Mouse (Mus musculus) lung, embryonic 15.5 days (tissue): ENCODE data around the gene E330034G19Rik. TPM values are rescaled to one million over a fixed set of nuclear protein-coding genes. Genes with fewer than 3 reads are reported as not detected.
"Not testable (repeated sequence)": the region's sequence is repeated elsewhere in the genome, so short reads cannot be mapped to it uniquely, and the experiment has no call there.

Source experiments
- ATAC-seq: fragments of 200-750 bp; cut with Nextera tagmentation; 2 replicates; pipeline ENCODE4 v1.8.0; 2017; ENCODE audit warnings: moderate number of reproducible peaks, borderline replicate concordance; ENCODE audit not compliant: low FRiP score, low TSS enrichment; ENCODE audit errors: extremely low read depth
- H3K27ac ChIP-seq: fragments of 300-500 bp; sonication (generic); 2 replicates; pipeline ENCODE4 v1.5.1; 2015; ENCODE audit warnings: moderate library complexity, mild to moderate bottlenecking, inconsistent platforms
- H3K27me3 ChIP-seq: fragments of 300-500 bp; sonication (generic); 2 replicates; pipeline ENCODE4 v1.6.1; 2015; ENCODE audit warnings: inconsistent platforms
- H3K36me3 ChIP-seq: fragments of 300-500 bp; sonication (generic); 2 replicates; pipeline ENCODE4 v1.6.1; 2015; ENCODE audit warnings: inconsistent platforms
- H3K4me1 ChIP-seq: fragments of 300-500 bp; sonication (generic); 2 replicates; pipeline ENCODE4 v1.6.1; 2015; ENCODE audit warnings: inconsistent platforms
- H3K4me2 ChIP-seq: fragments of 300-500 bp; sonication (generic); 2 replicates; pipeline ENCODE4 v1.6.1; 2015; ENCODE audit warnings: inconsistent platforms, mild to moderate bottlenecking, moderate library complexity
- H3K4me3 ChIP-seq: fragments of 300-500 bp; sonication (generic); 2 replicates; pipeline ENCODE4 v1.5.1; 2015; ENCODE audit warnings: mild to moderate bottlenecking, inconsistent platforms
- H3K9ac ChIP-seq: fragments of 300-500 bp; sonication (generic); 2 replicates; pipeline ENCODE4 v1.6.1; 2015; ENCODE audit warnings: inconsistent platforms
- H3K9me3 ChIP-seq: fragments of 300-500 bp; sonication (generic); 2 replicates; pipeline ENCODE4 v1.6.1; 2016; ENCODE audit warnings: inconsistent platforms
- WGBS: fragments of 180-500 bp; shearing (Covaris S2); methylation state at CpG from one replicate; pipeline ENCODE4 v1.1.7; 2015; 5-methylcytosine and 5-hydroxymethylcytosine counted together
- polyA plus RNA-seq: library from polyadenylated mRNA; unstranded; fragments of >200 nt; fragmentation: Nextera tagmentation; extraction: Ambion mirVana; gene quantifications from 2 replicates; pipeline ENCODE4 v1.2.1, GENCODE M21; 2015

E330034G19Rik gene
- polyA plus RNA-seq, 1 experiment from 2014 or later, result not detected

GRCm38 (mm10) chr14:24273575-24273974 lies 19.4 kb upstream of the E330034G19Rik start:
- H3K4me1 ChIP-seq, result no peaks in the 10 kb centered on the region
- no peaks in the 10 kb centered on the region for H3K36me3 ChIP-seq
- no peaks in the 10 kb centered on the region for H3K27me3 ChIP-seq
- no peak overlapping the region for H3K4me3 ChIP-seq
- no peak overlapping the region for H3K27ac ChIP-seq
- WGBS, result 50% methylated on average over 2 of the region's 2 CpGs
- no peak for ATAC-seq
- no peaks in the 10 kb centered on the region for H3K9me3 ChIP-seq
- no peak overlapping the region for H3K4me2 ChIP-seq
- no peak overlapping the region for H3K9ac ChIP-seq

DNA sequence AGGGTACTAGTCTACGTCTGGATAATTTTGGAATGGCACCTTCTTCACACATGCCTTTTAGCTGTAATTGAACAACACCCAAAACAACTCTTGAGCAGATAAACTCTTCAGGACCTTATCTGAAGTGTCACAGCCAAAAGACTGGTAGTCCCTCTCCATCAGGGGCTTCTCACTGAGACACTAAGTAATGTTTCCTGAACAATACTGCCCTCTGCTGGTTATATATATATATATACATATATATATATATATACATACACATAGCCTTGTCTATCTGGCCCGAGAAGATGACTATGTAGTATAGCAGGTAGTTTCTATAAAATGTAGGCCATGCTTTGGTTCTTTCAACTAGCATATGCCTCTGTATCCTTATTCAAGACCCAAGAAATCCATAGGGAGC lies 17.5 kb upstream of the E330034G19Rik start:
- no peak overlapping the region for H3K4me2 ChIP-seq
- no peaks in the 10 kb centered on the region for H3K36me3 ChIP-seq
- WGBS, result 29% methylated on average over 2 of the region's 2 CpGs
- no peaks in the 10 kb centered on the region for H3K9me3 ChIP-seq
- H3K27me3 ChIP-seq, result no peaks in the 10 kb centered on the region
- no peak overlapping the region for H3K9ac ChIP-seq
- H3K4me1 ChIP-seq, result no peaks in the 10 kb centered on the region
- no peak overlapping the region for H3K4me3 ChIP-seq
- no peak overlapping the region for H3K27ac ChIP-seq
- ATAC-seq, result no peak

GRCm38 (mm10) chr14:24281278-24281677 lies 11.7 kb upstream of the E330034G19Rik start:
- Histone ChIP-seq H3K27me3 (no peaks in the 10 kb centered on the region), H3K4me2 (no peak overlapping the region), H3K36me3 (no peaks in the 10 kb centered on the region), H3K27ac (no peak overlapping the region), H3K4me3 (no peak overlapping the region), H3K4me1 (no peaks in the 10 kb centered on the region), H3K9me3 (no peaks in the 10 kb centered on the region), H3K9ac (no peak overlapping the region)
- WGBS, result 50% methylated on average over 4 of the region's 4 CpGs
- no peak for ATAC-seq

GRCm38 (mm10) chr14:24282276-24282675 lies 10.7 kb upstream of the E330034G19Rik start:
- Histone ChIP-seq H3K36me3 (no peaks in the 10 kb centered on the region), H3K27me3 (no peaks in the 10 kb centered on the region), H3K9ac (no peak overlapping the region), H3K27ac (no peak overlapping the region), H3K4me2 (no peak overlapping the region), H3K9me3 (no peaks in the 10 kb centered on the region), H3K4me3 (no peak overlapping the region), H3K4me1 (no peaks in the 10 kb centered on the region)
- 60% methylated on average over 3 of the region's 3 CpGs for WGBS
- no peak for ATAC-seq

DNA sequence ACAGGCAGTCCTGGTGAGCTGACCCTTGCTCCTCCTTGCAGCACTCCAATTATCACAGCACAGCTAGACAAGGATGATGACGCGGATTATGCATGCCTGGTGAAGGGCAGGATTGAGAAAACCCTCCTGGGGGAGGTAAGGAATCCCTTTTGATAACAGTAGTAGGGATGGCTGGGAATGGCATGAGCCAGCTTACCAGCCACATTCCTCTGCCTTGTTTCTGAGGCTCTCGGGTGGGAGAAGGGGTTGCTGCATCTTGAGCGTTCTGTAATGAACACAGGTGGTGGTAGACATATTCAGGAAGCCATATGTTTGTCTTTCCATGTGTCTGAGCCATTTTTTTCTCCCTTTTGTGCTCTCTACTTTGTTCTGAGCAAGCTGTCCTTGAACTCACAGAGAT lies 6.9 kb upstream of the E330034G19Rik start:
- no peaks in the 10 kb centered on the region for H3K4me1 ChIP-seq
- 41% methylated on average over 4 of the region's 4 CpGs for WGBS
- no peaks in the 10 kb centered on the region for H3K36me3 ChIP-seq
- no peak overlapping the region for H3K27ac ChIP-seq
- H3K9ac ChIP-seq, result no peak overlapping the region
- no peak overlapping the region for H3K4me3 ChIP-seq
- ATAC-seq, result no peak
- no peaks in the 10 kb centered on the region for H3K27me3 ChIP-seq
- H3K9me3 ChIP-seq, result no peaks in the 10 kb centered on the region
- H3K4me2 ChIP-seq, result no peak overlapping the region

- Histone ChIP-seq H3K4me3 (no peak overlapping the region), H3K9me3 (no peaks in the 10 kb centered on the region), H3K9ac (no peak overlapping the region), H3K4me2 (no peak overlapping the region), H3K27me3 (no peaks in the 10 kb centered on the region), H3K27ac (no peak overlapping the region), H3K36me3 (no peaks in the 10 kb centered on the region), H3K4me1 (no peaks in the 10 kb centered on the region)
- no peak for ATAC-seq
Observed at GRCm38 (mm10) chr14:24290726-24291125, 2.3 kb upstream of the E330034G19Rik start.

GRCm38 (mm10) chr14:24293631-24294030 lies 617 bp downstream of the E330034G19Rik start:
- H3K4me3 ChIP-seq, result no peak overlapping the region
- H3K4me2 ChIP-seq, result no peak overlapping the region
- WGBS, result 54% methylated on average over 5 of the region's 5 CpGs
- H3K36me3 ChIP-seq, result no peaks in the 10 kb centered on the region
- no peaks in the 10 kb centered on the region for H3K9me3 ChIP-seq
- H3K27me3 ChIP-seq, result no peaks in the 10 kb centered on the region
- H3K9ac ChIP-seq, result no peak overlapping the region
- no peak overlapping the region for H3K27ac ChIP-seq
- no peaks in the 10 kb centered on the region for H3K4me1 ChIP-seq
- ATAC-seq, result no peak

DNA sequence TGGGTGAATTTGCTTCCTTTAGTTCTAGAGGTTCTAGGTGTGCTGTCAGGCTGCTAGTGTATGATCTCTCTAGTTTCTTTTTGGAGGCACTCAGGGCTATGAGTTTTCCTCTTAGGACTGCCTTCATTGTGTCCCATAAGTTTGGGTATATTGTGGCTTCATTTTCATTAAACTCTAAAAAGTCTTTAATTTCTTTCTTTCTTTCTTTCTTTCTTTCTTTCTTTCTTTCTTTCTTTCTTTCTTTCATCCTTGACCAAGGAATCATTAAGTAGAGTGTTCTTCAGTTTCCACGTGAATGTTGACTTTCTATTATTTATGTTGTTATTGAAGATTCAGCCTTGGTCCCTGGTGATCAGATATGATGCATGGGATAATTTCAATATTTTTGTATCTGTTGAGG lies 9.1 kb downstream of the E330034G19Rik start:
- H3K4me2 ChIP-seq, H3K4me1 ChIP-seq, H3K9ac ChIP-seq, H3K36me3 ChIP-seq, H3K27ac ChIP-seq, H3K9me3 ChIP-seq, H3K27me3 ChIP-seq, H3K4me3 ChIP-seq, ATAC-seq: not testable (repeated sequence)
- WGBS, result 85% methylated on average over 1 of the region's 1 CpGs

DNA sequence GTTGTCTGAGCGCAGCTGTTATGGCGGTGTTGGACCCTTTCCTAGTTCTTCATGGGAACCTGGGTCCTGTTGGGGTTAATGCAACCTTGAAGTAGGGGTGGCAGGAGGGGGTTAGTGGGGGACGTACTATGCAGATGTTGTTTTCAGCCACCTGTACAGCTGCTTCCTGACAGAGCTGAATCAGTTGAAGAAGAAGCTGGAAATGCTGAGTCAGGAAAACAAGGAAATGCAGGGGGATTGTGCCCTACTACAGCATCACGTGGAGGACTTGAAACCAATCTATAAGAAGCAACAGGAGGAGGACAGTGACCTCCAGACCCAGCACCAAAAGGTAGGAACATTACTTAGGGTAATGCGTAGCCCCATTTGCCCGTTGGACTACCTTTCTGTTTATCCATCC lies 13.7 kb downstream of the E330034G19Rik start:
- Histone ChIP-seq H3K27ac (no peak overlapping the region), H3K36me3 (no peaks in the 10 kb centered on the region), H3K4me1 (no peaks in the 10 kb centered on the region), H3K4me3 (no peak overlapping the region), H3K27me3 (no peaks in the 10 kb centered on the region), H3K9ac (no peak overlapping the region), H3K9me3 (no peaks in the 10 kb centered on the region), H3K4me2 (no peak overlapping the region)
- ATAC-seq, result no peak
- WGBS, result 70% methylated on average over 6 of the region's 6 CpGs

DNA sequence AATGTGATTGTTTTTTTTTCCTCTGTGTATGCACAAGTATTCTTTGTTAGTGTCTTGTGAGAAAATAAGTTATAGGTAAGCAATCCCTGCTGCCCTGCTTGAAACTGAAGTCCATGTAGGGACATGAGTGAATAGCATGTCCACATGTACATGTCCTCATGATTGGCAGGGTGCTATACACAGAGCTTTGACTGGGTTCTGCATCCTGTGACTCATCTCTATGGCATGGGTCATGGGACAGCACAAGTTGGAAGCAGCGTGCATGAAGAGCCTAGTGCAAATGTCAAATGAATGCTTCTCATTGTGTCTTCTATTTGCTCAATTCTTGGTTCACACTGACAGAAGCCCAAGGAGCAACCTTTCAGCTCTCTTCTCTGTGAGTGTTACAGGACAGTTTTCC lies 14.1 kb downstream of the E330034G19Rik start:
- WGBS, result 42% methylated on average over 1 of the region's 1 CpGs
- no peak for ATAC-seq

GRCm38 (mm10) chr14:24311110-24311509 lies 18.1 kb downstream of the E330034G19Rik start:
- WGBS, result 26% methylated on average over 3 of the region's 3 CpGs
- Histone ChIP-seq H3K27me3 (no peaks in the 10 kb centered on the region), H3K4me2 (no peak overlapping the region), H3K4me3 (no peak overlapping the region), H3K27ac (no peak overlapping the region), H3K9me3 (no peaks in the 10 kb centered on the region), H3K9ac (no peak overlapping the region), H3K36me3 (no peaks in the 10 kb centered on the region), H3K4me1 (no peaks in the 10 kb centered on the region)
- ATAC-seq, result no peak

More for the DNA sequence above, 14.1 kb downstream of the E330034G19Rik start:
- Histone ChIP-seq H3K9me3 (no peaks in the 10 kb centered on the region), H3K4me3 (no peak overlapping the region), H3K27me3 (no peaks in the 10 kb centered on the region), H3K4me2 (no peak overlapping the region), H3K36me3 (no peaks in the 10 kb centered on the region), H3K4me1 (no peaks in the 10 kb centered on the region), H3K27ac (no peak overlapping the region), H3K9ac (no peak overlapping the region)

GRCm38 (mm10) chr14:24347007-24347406 lies 54.0 kb downstream of the E330034G19Rik start:
- ATAC-seq, H3K27ac ChIP-seq: not testable (repeated sequence)

DNA sequence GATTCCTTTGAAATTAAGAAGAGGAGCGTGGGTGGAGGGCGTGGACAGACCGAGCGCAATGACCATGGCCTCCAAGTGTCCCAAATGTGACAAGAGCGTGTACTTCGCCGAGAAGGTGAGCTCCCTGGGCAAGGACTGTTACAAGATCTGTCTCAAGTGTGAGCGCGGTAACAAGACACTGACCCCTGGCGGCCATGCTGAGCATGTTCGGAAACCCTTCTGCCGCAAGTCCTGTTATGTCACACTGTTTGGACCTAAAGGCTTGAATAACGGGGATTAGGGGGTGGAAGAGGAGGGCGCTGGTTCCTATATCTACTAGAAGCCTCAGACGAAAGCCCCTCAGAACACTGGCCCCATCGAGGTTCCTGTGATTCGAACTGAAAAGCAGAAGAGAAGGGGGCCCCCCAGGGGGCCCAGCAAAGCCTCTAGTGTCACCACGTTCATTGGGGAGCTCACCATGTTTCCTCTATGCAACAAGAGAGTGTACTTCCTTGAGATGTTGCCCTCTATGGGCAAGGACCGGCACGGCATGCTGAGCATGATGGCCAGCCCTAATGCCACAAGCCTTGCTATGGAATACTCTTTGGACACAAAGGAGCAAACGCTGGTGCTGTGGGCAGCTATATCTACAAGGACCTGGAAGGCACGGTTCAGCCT lies 65.4 kb downstream of the E330034G19Rik start:
- Histone ChIP-seq H3K4me2 (no peak overlapping the region), H3K9ac (no peak overlapping the region), H3K9me3 (no peaks in the 10 kb centered on the region), H3K4me1 (no peaks in the 10 kb centered on the region), H3K36me3 (no peaks in the 10 kb centered on the region), H3K27me3 (no peaks in the 10 kb centered on the region), H3K4me3 (no peak overlapping the region), H3K27ac (no peak overlapping the region)
- WGBS, result 69% methylated on average over 22 of the region's 22 CpGs
- ATAC-seq, result no peak

More at GRCm38 (mm10) chr14:24347007-24347406, 54.0 kb downstream of the E330034G19Rik start:
- H3K4me3 ChIP-seq, H3K4me2 ChIP-seq, H3K36me3 ChIP-seq, H3K9me3 ChIP-seq, H3K27me3 ChIP-seq, H3K9ac ChIP-seq, H3K4me1 ChIP-seq: not testable (repeated sequence)
- WGBS, result 62% methylated on average over 3 of the region's 3 CpGs
